Mouse (Mus musculus) Muller cell, postnatal 12 days (primary cell): ENCODE data around the gene Wdr45.
A peak's percentile ranks its signal among the peaks of the same experiment; 100 is the strongest.
"Not testable (repeated sequence)": the region's sequence is repeated elsewhere in the genome, so short reads cannot be mapped to it uniquely, and the experiment has no call there.

Experiments used
- DNase-seq: peaks from one replicate; pipeline ENCODE4 v3.0.0-alpha.2; 2015; ENCODE audit errors: inconsistent ontology term

The Wdr45 gene

DNA sequence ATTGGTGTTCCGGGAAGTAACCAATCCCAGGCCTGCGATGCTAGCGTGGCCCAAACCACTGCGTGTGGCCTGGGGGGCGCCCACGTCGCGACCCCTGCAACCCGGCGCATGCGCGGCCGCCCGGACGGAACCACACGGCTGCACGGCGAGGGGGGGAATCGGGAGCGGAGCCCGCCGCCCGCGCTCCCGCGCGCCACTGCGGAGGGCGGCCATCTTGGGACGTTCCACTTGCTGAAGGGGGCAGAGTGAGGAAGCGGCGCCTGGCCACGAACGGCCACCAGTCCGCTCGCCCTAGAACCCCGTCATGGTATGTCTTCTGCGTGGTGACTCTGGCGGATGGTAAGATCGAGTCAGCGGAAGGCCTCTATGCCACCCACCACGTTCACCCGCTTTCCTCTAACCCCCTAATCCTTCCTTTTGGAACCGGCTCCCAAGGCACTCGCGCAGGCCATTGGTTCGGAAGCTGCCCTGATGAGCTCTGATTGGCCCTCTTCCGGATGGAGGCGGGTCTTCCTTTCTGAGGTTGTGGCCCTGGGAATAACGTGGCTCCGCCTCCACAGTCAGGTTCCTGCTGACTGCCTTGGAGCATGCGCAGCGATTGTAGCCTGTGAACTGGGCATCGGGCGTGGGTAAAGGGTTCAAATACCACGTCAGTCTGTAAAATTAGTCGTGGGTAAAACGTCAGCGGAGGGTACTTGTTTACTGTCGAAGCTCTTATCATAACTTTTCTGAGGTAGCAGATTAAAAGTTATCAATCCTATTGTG, at the start of gene Wdr45:
Gene Wdr45 (plus strand): TSS at position 199 of the 765 bp plus-strand sequence.
- DNase-seq: peak; percentile 93

DNA sequence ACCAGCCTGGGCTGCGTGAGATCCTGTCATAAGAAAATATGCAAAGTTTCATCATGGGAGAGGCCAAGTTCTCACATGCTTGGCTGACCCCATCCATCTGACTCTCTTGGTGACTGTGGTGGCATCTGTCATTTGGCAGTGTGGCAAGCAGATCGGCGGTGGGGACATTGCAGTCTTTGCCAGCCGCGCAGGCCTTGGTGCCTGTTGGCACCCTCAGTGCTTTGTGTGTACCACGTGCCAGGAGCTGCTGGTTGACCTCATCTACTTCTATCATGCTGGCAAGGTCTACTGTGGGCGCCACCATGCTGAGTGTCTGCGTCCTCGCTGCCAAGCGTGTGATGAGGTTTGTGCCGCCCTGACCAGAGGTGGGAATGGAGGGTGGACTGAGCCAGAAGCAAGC, 49.3 kb upstream of the Wdr45 start:
- DNase-seq: no peak

DNA sequence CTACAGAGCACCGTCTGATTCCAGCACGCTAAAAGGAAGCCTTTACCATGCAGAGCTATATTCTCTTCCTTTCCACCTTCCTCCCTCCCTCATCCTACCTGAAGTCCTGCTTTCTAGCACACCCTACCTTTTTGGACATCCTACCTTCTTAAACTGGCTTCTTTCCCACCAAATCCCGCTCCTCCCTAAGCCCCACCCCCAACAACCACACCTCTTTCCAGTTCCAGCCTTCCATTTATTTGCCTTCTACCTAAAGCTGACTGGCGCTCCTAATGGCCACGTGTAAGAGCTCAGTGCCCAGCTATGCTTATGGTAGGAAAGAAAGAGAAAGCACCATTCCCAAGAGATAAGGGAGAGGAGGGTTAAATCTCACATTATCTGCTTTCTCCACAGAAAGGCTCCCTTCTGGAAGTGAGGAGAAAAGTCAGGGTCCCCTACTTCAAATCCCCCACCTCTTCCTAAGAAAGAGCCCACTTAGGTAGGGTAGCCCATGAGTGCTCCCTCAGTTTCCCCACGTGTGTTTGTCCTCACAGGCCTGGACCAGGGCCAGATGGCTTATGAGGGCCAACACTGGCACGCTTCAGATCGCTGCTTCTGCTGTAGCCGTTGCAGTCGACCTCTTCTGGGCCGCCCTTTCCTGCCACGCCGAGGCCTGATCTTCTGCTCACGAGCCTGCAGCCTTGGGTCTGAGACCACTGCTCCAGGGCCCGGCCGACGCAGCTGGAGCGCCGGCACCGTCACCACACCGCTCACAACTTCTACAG, 48.2 kb upstream of the Wdr45 start:
- no peak for DNase-seq

DNA sequence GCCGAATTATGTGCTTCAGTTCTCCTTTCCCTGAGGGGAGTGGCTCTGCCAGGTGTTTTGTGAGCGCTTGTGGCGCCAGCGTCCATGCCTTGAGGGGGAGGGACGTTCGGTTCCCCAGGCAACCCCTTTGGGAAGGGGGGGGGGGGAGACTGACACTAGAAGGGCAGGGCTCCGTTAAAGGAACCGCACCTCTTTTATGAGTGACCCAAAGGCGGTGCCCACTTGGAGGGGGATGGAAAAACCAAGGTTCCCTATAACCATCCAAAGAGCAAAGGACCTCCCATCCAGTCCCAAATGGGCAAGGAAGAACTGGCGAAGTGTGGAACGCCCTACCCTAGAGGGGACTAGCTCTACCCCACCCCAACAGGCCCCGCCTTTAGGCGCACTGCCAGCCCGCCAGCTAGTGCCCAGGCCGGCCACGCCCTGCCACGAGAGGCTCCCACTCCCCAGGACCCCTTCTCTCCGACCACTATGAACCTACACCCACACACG, 43.7 kb upstream of the Wdr45 start:
- DNase-seq: peak; percentile 81

DNA sequence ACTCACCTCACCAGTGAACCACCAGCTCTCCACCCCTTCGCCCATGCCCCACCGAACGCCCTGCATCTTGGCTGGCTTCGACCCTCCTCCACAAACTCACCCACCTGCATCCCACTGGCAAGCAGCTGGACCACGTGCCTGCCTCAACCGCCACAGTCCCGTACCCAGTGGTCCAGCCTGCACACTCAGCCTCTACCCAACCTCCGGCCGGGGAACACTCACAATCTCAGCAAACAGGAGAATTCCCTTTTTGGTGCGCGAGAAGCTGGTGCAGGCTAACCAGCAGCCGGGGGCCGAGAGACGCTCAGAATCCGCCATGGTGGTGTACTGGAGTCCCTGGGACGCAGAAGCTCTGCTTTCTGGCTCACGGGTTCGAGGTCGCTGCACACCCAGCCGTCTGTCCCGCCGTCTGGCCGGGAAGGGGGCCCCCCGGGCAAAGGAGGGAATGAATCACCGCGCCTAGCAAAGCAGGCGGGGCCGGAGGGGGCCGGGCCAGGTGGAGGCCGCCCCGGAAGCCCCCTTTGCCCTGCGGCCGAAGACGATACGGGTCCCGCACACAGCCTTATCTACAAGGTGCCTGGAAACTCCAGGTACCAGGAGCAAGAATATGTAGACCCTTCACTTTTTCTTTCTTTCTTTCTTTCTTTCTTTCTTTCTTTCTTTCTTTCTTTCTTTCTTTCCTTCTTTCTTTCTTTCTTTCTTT, 43.1 kb upstream of the Wdr45 start, which contains the start of gene Plp2:
Gene Plp2 (minus strand): TSS at position 470 of the 703 bp plus-strand sequence.
- DNase-seq: peak; percentile 66

DNA sequence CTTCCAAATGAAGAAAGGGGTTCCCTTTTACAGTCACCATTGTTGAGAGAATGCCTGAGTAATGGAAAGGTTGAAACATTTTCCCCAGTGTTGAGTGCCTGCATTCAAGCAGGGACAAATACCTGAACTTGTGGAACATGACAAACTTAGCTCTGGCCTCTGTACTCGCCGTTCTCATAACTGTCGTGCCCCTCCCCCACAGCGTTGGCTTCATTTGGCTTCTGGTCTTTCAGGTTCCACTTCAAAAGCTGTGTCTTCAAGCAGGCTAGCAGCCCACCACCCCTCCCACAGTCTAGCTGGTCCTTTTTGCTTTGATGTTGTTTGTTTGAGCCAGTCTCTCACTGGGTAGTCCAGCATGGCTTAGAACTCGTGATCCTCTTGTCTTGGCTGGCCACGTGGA, 41.4 kb upstream of the Wdr45 start:
- no peak for DNase-seq

DNA sequence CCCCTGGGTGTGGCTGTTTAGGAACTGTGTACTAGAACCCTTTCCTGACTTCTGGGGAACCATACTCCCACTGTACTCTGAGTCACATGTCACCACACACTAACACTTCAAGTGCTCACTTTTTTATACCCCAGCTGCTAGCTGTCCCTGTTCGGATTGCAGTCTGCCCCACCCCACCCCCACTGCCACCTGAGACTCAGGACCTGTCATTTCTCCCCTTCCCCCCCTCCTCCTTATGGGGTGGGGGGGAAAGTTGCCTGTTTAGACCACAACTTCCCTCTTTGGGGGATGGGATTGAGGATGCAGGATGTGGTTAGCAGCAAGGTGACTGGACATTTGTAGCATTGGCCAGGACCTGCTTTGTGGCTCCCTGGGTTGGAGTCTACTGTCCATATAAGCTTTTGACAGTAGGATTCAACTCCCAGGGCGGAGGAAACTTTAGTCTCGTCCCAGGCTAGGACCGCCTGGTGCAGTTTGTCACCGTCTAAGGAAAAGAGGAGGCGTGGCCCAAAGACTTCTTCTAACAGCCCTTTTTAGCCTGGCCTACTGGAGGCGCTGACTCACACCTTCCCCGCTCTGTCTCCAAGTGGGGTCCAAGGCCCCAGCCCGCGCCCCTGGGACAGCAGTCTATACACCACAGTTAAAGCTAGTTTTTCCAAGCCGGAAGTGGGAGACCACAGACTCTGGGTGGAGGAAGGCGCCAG, 40.4 kb upstream of the Wdr45 start:
- no peak for DNase-seq

DNA sequence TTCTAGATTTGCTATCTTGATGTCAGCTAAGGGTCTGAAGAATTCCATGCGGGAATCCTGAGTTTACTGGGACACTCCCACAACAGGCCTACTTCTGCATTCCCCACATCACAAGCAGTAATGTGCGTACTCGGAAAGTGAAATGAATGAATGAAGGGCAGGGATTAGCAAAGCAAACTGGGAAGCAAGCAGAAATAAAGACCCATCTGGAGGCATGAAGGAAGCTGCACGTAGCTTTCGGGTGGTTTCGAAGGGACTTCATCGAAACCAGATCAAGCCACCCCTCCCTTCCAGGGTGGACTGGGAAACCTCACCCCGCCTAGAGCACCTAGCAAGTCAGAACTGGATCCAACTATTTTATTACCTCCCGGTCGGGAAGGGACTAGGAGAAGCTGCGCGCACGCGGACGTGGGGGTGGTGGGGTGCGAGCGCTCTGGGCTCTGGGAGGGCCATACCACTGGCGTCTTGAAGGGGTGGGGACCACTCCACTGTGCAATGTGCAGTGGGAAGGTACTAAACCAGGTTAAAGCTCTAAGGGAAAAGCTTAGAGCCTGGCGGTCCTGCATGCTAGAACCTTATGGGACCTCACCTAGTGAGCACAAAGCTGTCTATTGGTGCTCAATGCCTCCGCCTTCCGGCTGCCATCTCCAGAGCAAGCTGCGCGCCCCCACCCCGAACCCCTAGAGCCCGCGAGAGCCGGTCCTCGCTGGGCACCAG, 39.7 kb upstream of the Wdr45 start:
- no peak for DNase-seq

DNA sequence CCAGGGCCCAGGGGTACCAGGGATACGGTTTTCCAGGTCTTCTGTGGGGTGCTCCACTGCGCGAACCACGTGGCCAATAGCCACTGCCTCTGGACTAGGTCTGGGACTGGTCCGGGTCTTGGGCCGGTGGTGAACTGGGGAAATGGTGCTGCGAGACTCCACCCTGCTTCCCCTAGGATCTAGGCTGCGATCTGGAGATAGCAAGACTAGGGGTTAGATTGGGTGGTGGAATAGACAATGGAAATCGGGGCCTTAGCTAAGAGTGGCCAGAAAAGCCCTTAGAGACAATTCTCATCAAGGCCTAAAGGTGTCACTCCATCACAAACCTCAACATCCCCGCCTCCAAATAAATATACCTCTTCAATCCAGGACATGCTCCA, 39.1 kb upstream of the Wdr45 start:
- no peak for DNase-seq

DNA sequence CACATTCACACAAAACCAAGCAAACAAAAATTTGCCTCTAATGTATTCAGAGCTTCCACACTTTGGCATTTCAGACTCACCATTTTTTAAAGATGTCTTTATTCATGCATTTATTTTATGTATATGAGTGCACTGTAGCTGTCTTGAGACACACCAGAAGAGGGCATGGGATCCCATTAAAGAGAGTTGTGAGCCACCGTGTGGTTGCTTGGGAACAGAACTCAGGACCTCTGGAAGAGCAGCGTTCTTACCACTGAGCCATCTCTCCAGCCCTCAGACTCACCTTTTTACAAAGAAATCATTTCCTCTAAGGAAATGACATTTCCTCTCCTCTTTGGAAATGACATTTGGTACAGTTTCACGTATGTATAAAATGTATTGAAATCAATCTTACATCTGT, 35.1 kb upstream of the Wdr45 start:
- no peak for DNase-seq

DNA sequence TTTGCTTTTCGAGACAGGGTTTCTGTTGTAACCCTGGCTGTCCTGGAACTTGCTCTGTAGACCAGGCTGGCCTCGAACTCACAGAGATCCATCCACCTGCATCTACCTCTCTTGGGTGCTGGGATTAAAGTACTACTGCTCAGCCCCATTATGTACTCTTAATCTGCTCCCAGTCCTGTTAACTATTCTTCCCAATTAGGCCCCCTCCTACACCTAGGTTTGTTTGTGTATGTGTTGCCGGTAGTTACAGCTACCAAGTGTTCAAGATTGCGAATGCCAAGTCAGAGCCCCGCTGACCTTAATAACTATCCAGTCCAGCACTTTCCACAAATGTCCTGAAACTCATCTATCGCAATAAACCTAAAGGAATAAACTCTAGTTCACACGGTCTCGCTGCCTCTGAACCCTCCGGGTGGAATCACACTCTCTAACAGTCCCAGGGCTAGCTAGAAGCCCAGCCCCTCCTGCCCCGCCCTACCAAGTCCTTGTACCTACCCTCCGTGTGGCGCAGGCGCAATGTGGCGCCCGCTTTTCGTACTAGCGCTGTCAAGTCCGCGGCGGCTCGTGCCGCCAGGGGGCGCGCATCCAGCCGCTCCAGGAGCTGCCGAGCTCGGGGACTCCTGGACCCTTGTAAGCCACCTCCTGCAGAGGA, 34.6 kb upstream of the Wdr45 start:
- peak; percentile 91 for DNase-seq

DNA sequence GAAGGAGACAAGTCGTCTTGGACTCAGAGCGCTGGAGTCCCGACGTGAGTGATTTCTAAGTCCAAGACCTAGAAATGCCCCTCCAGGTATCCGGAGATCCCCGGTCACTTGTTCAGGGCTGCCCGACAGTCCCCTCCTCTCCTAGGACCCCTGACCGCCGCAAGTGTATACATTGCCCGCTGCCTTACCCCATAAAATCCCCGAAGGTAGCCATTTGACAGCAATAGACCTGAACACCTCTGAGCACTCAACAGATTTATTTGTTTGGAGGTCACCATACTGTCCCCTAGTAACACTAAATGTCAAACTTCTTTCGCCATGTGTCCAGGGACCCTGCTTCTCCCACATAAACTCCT, 34.1 kb upstream of the Wdr45 start:
- no peak for DNase-seq

DNA sequence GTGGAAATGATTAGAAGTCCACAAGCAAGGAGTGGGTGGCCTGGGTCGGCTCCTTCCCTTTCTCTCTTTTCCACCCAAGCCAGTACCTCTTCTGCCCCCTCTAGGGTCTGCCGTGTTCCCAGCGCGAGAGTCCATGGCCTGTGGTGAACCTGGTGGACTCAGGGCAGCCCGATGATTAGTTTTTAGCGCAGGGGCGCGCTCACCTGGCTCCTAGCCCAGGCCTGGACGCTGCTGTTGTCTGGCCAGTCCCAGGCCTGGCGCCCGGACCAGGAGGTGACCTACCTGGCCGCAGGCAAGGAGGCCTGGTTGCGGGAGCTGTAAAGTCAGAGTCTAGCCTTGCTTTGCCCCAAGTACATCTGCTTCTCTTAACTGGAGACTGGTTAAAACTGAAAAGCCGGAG, 33.3 kb upstream of the Wdr45 start, which contains the start of gene Magix:
Gene Magix (minus strand): TSS at position 388 of the 400 bp plus-strand sequence.
- DNase-seq: no peak

DNA sequence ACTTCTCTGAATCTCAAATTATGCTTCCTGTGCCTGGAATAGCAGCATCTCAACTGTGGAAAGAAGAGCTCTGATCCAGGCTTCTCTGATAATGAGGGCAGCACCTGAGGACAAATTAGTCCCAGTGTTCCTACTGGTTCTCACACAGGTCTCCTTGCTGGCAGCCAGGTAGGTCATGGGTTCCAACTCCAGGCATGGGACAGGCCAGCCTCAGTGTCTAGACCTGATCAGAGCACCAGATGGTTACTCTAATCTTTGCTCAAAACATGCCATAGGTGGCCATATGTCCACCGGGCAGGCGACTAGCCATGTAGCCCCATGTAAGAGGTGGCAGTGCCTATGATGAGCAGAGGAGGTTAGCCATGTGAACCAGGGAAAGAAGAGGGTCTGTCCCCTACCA, 25.8 kb upstream of the Wdr45 start:
- no peak for DNase-seq

DNA sequence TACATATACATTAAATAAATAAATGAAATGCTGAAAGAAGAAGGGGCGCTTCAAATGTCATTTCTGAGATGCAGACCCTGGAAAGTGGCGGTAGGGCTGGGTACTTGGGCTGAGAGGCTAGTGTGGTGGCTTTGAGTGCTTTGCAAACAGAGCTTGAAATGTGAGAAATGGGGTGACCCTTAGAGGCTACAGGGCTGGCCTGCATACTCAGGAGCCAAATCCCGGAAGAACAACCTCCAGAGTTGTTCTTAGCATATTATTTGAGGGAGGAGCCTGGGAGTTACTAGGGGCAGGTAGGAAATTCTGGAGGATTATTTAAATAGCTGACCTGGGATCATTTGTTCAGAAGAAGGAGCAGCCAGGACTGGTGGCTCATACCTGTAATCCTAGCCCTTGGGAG, 23.6 kb upstream of the Wdr45 start:
- DNase-seq: no peak

DNA sequence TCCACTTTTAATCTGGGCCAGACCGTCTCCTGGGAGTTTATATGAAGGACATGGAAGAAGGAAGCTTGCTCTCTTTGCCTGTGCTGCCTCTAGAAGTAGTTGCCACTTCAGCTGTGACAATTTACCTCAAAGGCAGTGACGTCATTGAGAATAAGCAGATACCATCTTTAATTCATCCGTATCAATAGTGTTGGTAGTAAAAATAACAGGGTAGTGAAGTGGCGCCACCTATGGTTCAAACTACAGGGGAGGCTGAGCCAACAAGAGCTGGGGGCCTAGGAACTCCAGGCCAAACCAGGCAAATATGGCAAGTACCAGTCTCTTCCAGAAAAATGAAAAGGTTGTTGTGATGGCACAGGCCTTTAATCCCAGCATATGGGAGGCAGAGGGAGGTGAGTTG, 21.3 kb upstream of the Wdr45 start:
- no peak for DNase-seq

DNA sequence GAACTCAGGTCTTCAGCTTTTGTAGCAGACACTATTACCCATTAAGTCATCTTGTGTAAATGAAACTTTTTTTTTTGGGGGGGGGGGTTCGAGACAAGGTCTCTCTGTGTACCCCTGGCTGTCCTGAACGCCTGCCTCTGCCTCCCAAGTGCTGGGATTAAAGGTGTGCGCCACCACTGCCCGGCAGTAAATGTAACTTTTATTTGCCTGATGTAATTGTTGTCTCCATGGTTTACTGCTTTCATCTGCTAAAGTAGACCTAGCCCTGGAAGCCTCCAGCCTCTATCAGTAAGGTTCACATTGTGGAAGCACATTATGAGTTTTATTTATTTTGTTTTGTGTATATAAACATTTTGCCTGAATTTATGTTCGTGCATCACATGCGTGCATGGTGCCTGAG, 17.6 kb upstream of the Wdr45 start:
- DNase-seq: no peak

DNA sequence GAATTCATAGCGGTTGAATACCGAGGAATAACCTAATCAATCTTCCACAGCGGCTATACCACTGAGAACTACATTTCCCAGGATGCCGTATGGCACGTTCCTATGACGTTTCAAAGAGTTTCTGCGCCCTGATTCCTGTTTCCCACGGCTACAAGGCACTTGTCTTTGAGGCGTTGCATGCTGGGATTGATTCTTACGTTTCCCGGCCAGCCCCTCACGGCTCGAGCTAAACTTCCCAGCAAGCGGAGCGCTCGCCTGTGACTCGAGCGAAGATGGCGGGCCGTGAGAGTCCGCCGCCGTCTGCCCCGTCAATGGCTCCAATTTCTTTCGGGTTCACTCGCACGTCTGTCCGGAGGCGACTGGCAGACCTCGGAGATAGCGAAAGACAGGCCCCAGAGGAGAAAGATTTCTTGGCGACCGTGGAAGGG, 17.2 kb upstream of the Wdr45 start, which contains the start of gene Gpkow:
Gene Gpkow (plus strand): TSS at position 178 of the 428 bp plus-strand sequence.
- peak; percentile 84 for DNase-seq

DNA sequence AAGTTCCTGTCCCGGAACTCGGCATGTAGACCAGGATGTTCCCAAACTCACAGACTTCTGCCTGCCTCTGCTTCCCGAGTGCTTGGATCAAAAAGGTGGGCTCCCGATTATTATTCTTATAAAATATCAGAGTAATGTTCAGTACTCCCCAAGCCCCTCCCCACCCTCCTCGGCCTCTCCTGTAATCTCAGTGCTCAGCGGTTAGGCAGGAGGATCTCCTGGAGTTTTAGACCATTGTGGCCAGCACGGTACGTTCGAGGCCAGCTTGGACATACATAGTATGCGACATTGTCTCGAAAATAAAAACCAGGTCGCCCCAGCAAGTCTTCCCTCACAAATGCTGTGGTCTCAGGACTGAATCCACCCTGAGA, 384 bp upstream of the Wdr45 start:
- not testable (repeated sequence) for DNase-seq

DNA sequence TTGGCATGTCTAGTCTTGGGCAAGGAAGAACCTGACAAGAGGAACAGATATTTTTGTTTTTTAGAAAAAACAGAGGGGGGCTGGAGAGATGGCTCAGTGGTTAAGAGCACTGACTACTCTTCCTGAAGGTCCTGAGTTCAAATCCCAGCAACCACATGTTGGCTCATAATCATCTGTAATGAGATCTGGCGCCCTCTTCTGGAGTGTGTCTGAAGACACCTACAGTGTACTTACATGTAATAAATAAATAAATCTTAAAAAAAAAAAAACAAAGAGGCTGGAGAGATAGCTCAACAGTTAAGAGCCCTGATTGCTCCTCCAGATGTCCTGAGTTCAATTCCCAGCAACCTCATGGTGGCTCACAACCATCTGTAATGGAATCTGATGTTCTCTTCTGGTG, 1.9 kb downstream of the Wdr45 start:
- not testable (repeated sequence) for DNase-seq
